ENCODE assay signal across 9 mouse cellular contexts in genomic region chr11:116840748-116841147, GRCm38 (mm10). TPM values are rescaled to one million over a fixed set of nuclear protein-coding genes. Genes with fewer than 3 reads are reported as not detected.
DNase-seq lines count a peak whose midpoint lies in the region; ATAC-seq and TF ChIP-seq lines count a peak whose summit lies in the region.
"Had no signal": no experiment of that assay in that cellular context is flagged by ENCODE, and none has a peak within 500 bp of the region (broad histone marks: within the 10 kb centered on the region; RNA-seq: fewer than 3 reads in every experiment).

No protein-coding gene starts in this region.

- 88% methylated on average over 4 of the region's 4 CpGs for WGBS in heart, embryonic 10.5 days
- 85% methylated on average over 4 of the region's 4 CpGs for WGBS in hindbrain, embryonic 10.5 days
- WGBS in liver, embryonic 16.5 days (ENCODE audit: insufficient replicate concordance): 62% methylated on average over 4 of the region's 4 CpGs

- H3K4me1 ChIP-seq in heart, embryonic 10.5 days: peaks cover 30% of the 10 kb centered on the region
- peaks cover 2 to 11% of the 10 kb centered on the region in 2 experiments; a peak in 1 of 4 replicates for H3K4me1 ChIP-seq in ES-E14 (ENCODE audit: control insufficient read depth in 2 of 2, insufficient read depth in 2 of 2, low read length in 2 of 2, poor library complexity in 1 of 2)
- H3K4me1 ChIP-seq in hindbrain, embryonic 10.5 days (replicated peaks): peaks cover 54% of the 10 kb centered on the region
- H3K4me1 ChIP-seq in liver, embryonic 16.5 days (ENCODE audit: control insufficient read depth, low read depth, low read length): peaks cover 28% of the 10 kb centered on the region

- H3K9ac ChIP-seq in ES-E14 (ENCODE audit: insufficient read depth, low read depth, low read length, poor library complexity, severe bottlenecking): peak overlapping the region; percentile 60; the same call in 1 of the 2 replicates
- peak overlapping the region; percentile 7; the same call in 1 of the 2 replicates for H3K9ac ChIP-seq in liver, embryonic 16.5 days (ENCODE audit: low read depth, low read length)

- no peak overlapping the region for H3K27ac ChIP-seq in heart, embryonic 10.5 days
- H3K27ac ChIP-seq in ES-E14 (ENCODE audit: insufficient read depth, low read depth, low read length, poor library complexity, severe bottlenecking): no peak overlapping the region
- H3K27ac ChIP-seq in hindbrain, embryonic 10.5 days: no peak overlapping the region
- no peak overlapping the region for H3K27ac ChIP-seq in liver, embryonic 16.5 days (ENCODE audit: low read length)

- H3K9me3 ChIP-seq in heart, embryonic 10.5 days: no peaks in the 10 kb centered on the region
- no peaks in the 10 kb centered on the region for H3K9me3 ChIP-seq in ES-E14 (ENCODE audit: control insufficient read depth, insufficient read depth, low read depth, low read length)
- H3K9me3 ChIP-seq in hindbrain, embryonic 10.5 days: no peaks in the 10 kb centered on the region
- H3K9me3 ChIP-seq in liver, embryonic 16.5 days (replicated peaks; ENCODE audit: control insufficient read depth, low read length): no peaks in the 10 kb centered on the region

- peaks cover 56% of the 10 kb centered on the region for H3K36me3 ChIP-seq in heart, embryonic 10.5 days
- peaks cover 46% of the 10 kb centered on the region for H3K36me3 ChIP-seq in ES-E14 (ENCODE audit: control insufficient read depth, insufficient read depth, low read length, poor library complexity, severe bottlenecking)
- peaks cover 57% of the 10 kb centered on the region for H3K36me3 ChIP-seq in hindbrain, embryonic 10.5 days
- peaks cover 42% of the 10 kb centered on the region for H3K36me3 ChIP-seq in liver, embryonic 16.5 days (ENCODE audit: control insufficient read depth, insufficient read depth)

- no peak for DNase-seq in heart, embryonic 10.5 days (ENCODE audit: low spot score)
- DNase-seq in heart, postnatal 25 days (ENCODE audit: low spot score): no peak
- DNase-seq in ES-E14 (ENCODE audit: low read depth, low spot score): no peak
- DNase-seq in hindbrain, embryonic 10.5 days (ENCODE audit: low spot score): no peak
- DNase-seq in spleen, adult 18-20 months: no peak
- no peak for DNase-seq in gastrocnemius, postnatal 4 days (ENCODE audit: low spot score in 2 of 2)
- DNase-seq in right cerebral cortex, postnatal 14 days: no peak
- DNase-seq: B cell, adult 2 months had no signal

- no peaks in the 10 kb centered on the region for H3K27me3 ChIP-seq in heart, embryonic 10.5 days (ENCODE audit: insufficient read depth, poor library complexity, severe bottlenecking)
- H3K27me3 ChIP-seq in hindbrain, embryonic 10.5 days (ENCODE audit: insufficient read depth, poor library complexity, severe bottlenecking): no peaks in the 10 kb centered on the region
- no peaks in the 10 kb centered on the region for H3K27me3 ChIP-seq in liver, embryonic 16.5 days (ENCODE audit: control insufficient read depth, insufficient read depth, low read depth, low read length)

- peak overlapping the region; percentile 98 for H3K4me2 ChIP-seq in liver, embryonic 16.5 days (ENCODE audit: low read depth, low read length)

- in situ Hi-C loops in ES-E14 (cut with MboI; ENCODE audit: low sequenced_read_pairs in 2 of 2, unreplicated experiment in 2 of 2): no loop called here

- H3K4me3 ChIP-seq in heart, embryonic 10.5 days: peak overlapping the region; percentile 73
- peak overlapping the region in 1 of 2 experiments; percentile 7; a peak in 1 of 4 replicates for H3K4me3 ChIP-seq in ES-E14 (ENCODE audit: insufficient read depth in 1 of 2, low read depth in 1 of 2, low read length in 2 of 2, poor library complexity in 1 of 2, severe bottlenecking in 1 of 2)
- peak overlapping the region; percentile 70 for H3K4me3 ChIP-seq in hindbrain, embryonic 10.5 days
- H3K4me3 ChIP-seq in liver, embryonic 16.5 days (ENCODE audit: low read depth, low read length): peak overlapping the region; percentile 80

- ATAC-seq in liver, embryonic 16.5 days (ENCODE audit: low read depth): no peak

- intact Hi-C loops in heart, postnatal 25 days (cut with DNase I): no loop called here

TF ChIP-seq in ES-E14, 5 proteins besides CTCF, POLR2A, EP300 and RAD21:
- TF ChIP-seq CHD2 (IDR thresholded peaks at IDR 0.05; ENCODE audit: low read depth, low read length): no peak
- TF ChIP-seq HCFC1 (IDR thresholded peaks at IDR 0.05; ENCODE audit: borderline replicate concordance, insufficient read depth, low read length): no peak
- TF ChIP-seq ZNF384 (IDR thresholded peaks at IDR 0.05; ENCODE audit: low read depth, low read length): no peak
- TF ChIP-seq MAFK (IDR thresholded peaks at IDR 0.05; ENCODE audit: insufficient read depth, low read depth, low read length): no peak
- no peak for TF ChIP-seq ZC3H11A (IDR thresholded peaks at IDR 0.05; ENCODE audit: borderline replicate concordance, low read depth, low read length)

RNA-seq across cellular contexts. Expression of gene Mettl23, which starts 2.3 kb away (rescaled TPM):
- polyA plus RNA-seq in heart, embryonic 10.5 days (2016; fragmentation: Nextera tagmentation; extraction: Ambion mirVana): 58.9 and 66.9 TPM in 2 replicates
- 10 to 100 TPM; 36.6 to 39.4 TPM for total RNA-seq in heart, postnatal 25 days (2021)
- 34.4 and 36.6 TPM in 2 replicates for total RNA-seq in ES-E14 (2012; rRNA removed)
- polyA plus RNA-seq in hindbrain, embryonic 10.5 days (2016; fragmentation: Nextera tagmentation; extraction: Ambion mirVana): 61.4 and 62.3 TPM in 2 replicates
- 31.6 and 33.0 TPM in 2 replicates for polyA plus RNA-seq in liver, embryonic 16.5 days (2015; fragmentation: Nextera tagmentation; extraction: Ambion mirVana)
- 10 to 100 TPM; 23.7 to 26.6 TPM for total RNA-seq in gastrocnemius, postnatal 4 days (2021)

RNA-seq across cellular contexts. Expression of gene Jmjd6, which starts 2.5 kb away (rescaled TPM):
- 89.1 and 114 TPM in 2 replicates for polyA plus RNA-seq in heart, embryonic 10.5 days (2016; fragmentation: Nextera tagmentation; extraction: Ambion mirVana)
- total RNA-seq in heart, postnatal 25 days (2021): 10 to 100 TPM; 37.1 to 37.7 TPM
- total RNA-seq in ES-E14 (2012; rRNA removed): 78.1 and 80.8 TPM in 2 replicates
- 93.4 and 96.9 TPM in 2 replicates for polyA plus RNA-seq in hindbrain, embryonic 10.5 days (2016; fragmentation: Nextera tagmentation; extraction: Ambion mirVana)
- polyA plus RNA-seq in liver, embryonic 16.5 days (2015; fragmentation: Nextera tagmentation; extraction: Ambion mirVana): 23.4 and 25.4 TPM in 2 replicates
- total RNA-seq in gastrocnemius, postnatal 4 days (2021): 10 to 100 TPM; 35.6 to 39.7 TPM

RNA-seq across cellular contexts. Expression of gene Mfsd11, which starts 11.5 kb away (rescaled TPM):
- polyA plus RNA-seq in heart, embryonic 10.5 days (2016; fragmentation: Nextera tagmentation; extraction: Ambion mirVana): 27.0 and 27.1 TPM in 2 replicates
- total RNA-seq in heart, postnatal 25 days (2021): 10 to 100 TPM; 34.0 to 36.9 TPM
- total RNA-seq in ES-E14 (2012; rRNA removed): 21.5 and 26.5 TPM in 2 replicates
- polyA plus RNA-seq in hindbrain, embryonic 10.5 days (2016; fragmentation: Nextera tagmentation; extraction: Ambion mirVana): 25.6 and 27.5 TPM in 2 replicates
- 9.4 and 10.1 TPM in 2 replicates for polyA plus RNA-seq in liver, embryonic 16.5 days (2015; fragmentation: Nextera tagmentation; extraction: Ambion mirVana)
- 10 to 100 TPM; 42.8 to 43.1 TPM for total RNA-seq in gastrocnemius, postnatal 4 days (2021)

RNA-seq across cellular contexts. Expression of gene Srsf2, which starts 12.1 kb away (rescaled TPM):
- polyA plus RNA-seq in heart, embryonic 10.5 days (2016; fragmentation: Nextera tagmentation; extraction: Ambion mirVana): 577 and 728 TPM in 2 replicates
- total RNA-seq in heart, postnatal 25 days (2021): 100 to 1,000 TPM in 1 of 2 experiments, 10 to 100 TPM in 1; 97.1 to 103 TPM
- total RNA-seq in ES-E14 (2012; rRNA removed): 361 and 367 TPM in 2 replicates
- 818 and 839 TPM in 2 replicates for polyA plus RNA-seq in hindbrain, embryonic 10.5 days (2016; fragmentation: Nextera tagmentation; extraction: Ambion mirVana)
- 345 and 360 TPM in 2 replicates for polyA plus RNA-seq in liver, embryonic 16.5 days (2015; fragmentation: Nextera tagmentation; extraction: Ambion mirVana)
- 100 to 1,000 TPM; 181 to 207 TPM for total RNA-seq in gastrocnemius, postnatal 4 days (2021)

RNA-seq across cellular contexts. Expression of gene Mxra7, which starts 12.9 kb away (rescaled TPM):
- 13.2 and 17.9 TPM in 2 replicates for polyA plus RNA-seq in heart, embryonic 10.5 days (2016; fragmentation: Nextera tagmentation; extraction: Ambion mirVana)
- total RNA-seq in heart, postnatal 25 days (2021): 10 to 100 TPM; 17.2 to 23.2 TPM
- total RNA-seq in ES-E14 (2012; rRNA removed): 5.8 and 9.4 TPM in 2 replicates
- polyA plus RNA-seq in hindbrain, embryonic 10.5 days (2016; fragmentation: Nextera tagmentation; extraction: Ambion mirVana): 30.6 and 71.7 TPM in 2 replicates
- 0.79 and 1.4 TPM in 2 replicates for polyA plus RNA-seq in liver, embryonic 16.5 days (2015; fragmentation: Nextera tagmentation; extraction: Ambion mirVana)
- 10 to 100 TPM; 54.5 to 65.3 TPM for total RNA-seq in gastrocnemius, postnatal 4 days (2021)
